Comparison of ENCODE assay signal across 23 mouse cellular contexts in the genomic region with DNA sequence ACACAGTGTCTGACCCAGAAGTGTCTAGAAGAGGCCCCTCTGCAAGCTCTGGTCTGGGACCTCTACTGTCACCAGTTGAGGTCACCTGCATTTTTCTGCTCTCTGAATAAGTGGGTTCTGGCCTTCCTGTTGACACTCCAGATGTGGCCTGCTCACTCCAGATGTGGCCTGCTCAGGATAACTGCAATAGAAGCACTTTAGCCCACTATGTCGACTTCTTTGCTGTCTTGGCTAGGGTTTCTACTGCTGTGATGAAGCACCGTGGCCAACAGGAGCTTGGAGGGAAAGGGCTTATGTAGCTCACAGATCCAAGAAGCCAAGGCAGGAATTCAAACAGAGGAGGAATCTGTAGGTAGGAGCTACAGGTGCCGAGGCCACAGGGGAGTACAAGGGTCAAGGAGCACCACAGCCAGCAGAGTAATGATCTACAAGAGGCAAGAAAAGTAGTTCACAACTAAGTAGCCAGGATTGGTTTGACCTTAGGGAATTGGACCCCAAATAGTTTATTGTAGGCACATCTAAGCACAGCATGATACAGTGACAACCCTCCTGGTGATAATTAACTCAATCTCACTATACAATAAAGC. TPM values are rescaled to one million over a fixed set of nuclear protein-coding genes. Genes with fewer than 3 reads are reported as not detected.
A peak's percentile ranks its signal among the peaks of the same experiment; 100 is the strongest.
DNase-seq lines count a peak whose midpoint lies in the region; ATAC-seq and TF ChIP-seq lines count a peak whose summit lies in the region.
"Had no signal": no experiment of that assay in that cellular context is flagged by ENCODE, and none has a peak within 500 bp of the region (broad histone marks: within the 10 kb centered on the region; RNA-seq: fewer than 3 reads in every experiment).

No protein-coding gene starts in this region.

- H3K36me3 ChIP-seq in kidney, embryonic 14.5 days (ENCODE audit: control insufficient read depth, insufficient read depth, low read length), result peaks cover 5% of the 10 kb centered on the region
- H3K36me3 ChIP-seq in kidney, embryonic 15.5 days, result peaks cover 13% of the 10 kb centered on the region
- H3K36me3 ChIP-seq in limb, embryonic 14.5 days (ENCODE audit: control insufficient read depth, insufficient read depth, low read length), result peaks cover under 1% of the 10 kb centered on the region
- no peaks in the 10 kb centered on the region; the same call in 1 of the 2 replicates for H3K36me3 ChIP-seq in lung, postnatal 0 days (ENCODE audit: insufficient read depth, low read length)

- peaks cover 24% of the 10 kb centered on the region for H3K4me1 ChIP-seq in kidney, embryonic 14.5 days (ENCODE audit: control insufficient read depth, insufficient read depth, low read length)
- peaks cover 50% of the 10 kb centered on the region for H3K4me1 ChIP-seq in kidney, embryonic 15.5 days
- peaks cover 50% of the 10 kb centered on the region for H3K4me1 ChIP-seq in limb, embryonic 14.5 days (ENCODE audit: control insufficient read depth, insufficient read depth, low read length)
- H3K4me1 ChIP-seq in lung, postnatal 0 days (ENCODE audit: insufficient read depth, low read depth, low read length), result peaks cover 4% of the 10 kb centered on the region; the same call in 1 of the 2 replicates

- H3K9me3 ChIP-seq in kidney, embryonic 14.5 days (ENCODE audit: control insufficient read depth, low read length), result no peaks in the 10 kb centered on the region
- H3K9me3 ChIP-seq in kidney, embryonic 15.5 days (replicated peaks), result no peaks in the 10 kb centered on the region
- H3K9me3 ChIP-seq in limb, embryonic 14.5 days (ENCODE audit: control insufficient read depth, low read length), result no peaks in the 10 kb centered on the region
- H3K9me3 ChIP-seq in lung, postnatal 0 days (ENCODE audit: low read length), result no peaks in the 10 kb centered on the region
- H3K9me3 ChIP-seq: embryonic facial prominence, embryonic 13.5 days; G1E; midbrain, embryonic 10.5 days; neural tube, embryonic 12.5 days had no signal

- no peak for TF ChIP-seq CTCF in lung, postnatal 0 days (IDR thresholded peaks at IDR 0.05)

- no peak overlapping the region for H3K9ac ChIP-seq in kidney, embryonic 14.5 days (ENCODE audit: low read depth, low read length)
- no peak overlapping the region for H3K9ac ChIP-seq in kidney, embryonic 15.5 days
- no peak overlapping the region for H3K9ac ChIP-seq in limb, embryonic 14.5 days (ENCODE audit: low read depth, low read length, severe bottlenecking)
- H3K9ac ChIP-seq in lung, postnatal 0 days (replicated peaks; ENCODE audit: low read depth), result no peak overlapping the region
- H3K9ac ChIP-seq: embryonic facial prominence, embryonic 13.5 days; liver, postnatal 0 days; neural tube, embryonic 12.5 days had no signal

- H3K27me3 ChIP-seq in kidney, embryonic 14.5 days (ENCODE audit: control insufficient read depth, insufficient read depth, low read length), result no peaks in the 10 kb centered on the region
- H3K27me3 ChIP-seq in kidney, embryonic 15.5 days, result no peaks in the 10 kb centered on the region
- H3K27me3 ChIP-seq in limb, embryonic 14.5 days (ENCODE audit: control insufficient read depth, insufficient read depth, low read length), result no peaks in the 10 kb centered on the region
- no peaks in the 10 kb centered on the region for H3K27me3 ChIP-seq in lung, postnatal 0 days (replicated peaks; ENCODE audit: insufficient read depth, low read length)
- H3K27me3 ChIP-seq: embryonic facial prominence, embryonic 13.5 days; neural tube, embryonic 12.5 days had no signal

- WGBS in kidney, embryonic 14.5 days, result 56% methylated on average over 3 of the region's 3 CpGs
- WGBS in kidney, embryonic 15.5 days, result 60% methylated on average over 3 of the region's 3 CpGs
- WGBS in limb, embryonic 14.5 days, result 43% methylated on average over 3 of the region's 3 CpGs
- WGBS in lung, postnatal 0 days, result 53% methylated on average over 3 of the region's 3 CpGs

- no peak overlapping the region for H3K4me2 ChIP-seq in kidney, embryonic 14.5 days (replicated peaks; ENCODE audit: low read depth, low read length)
- H3K4me2 ChIP-seq in kidney, embryonic 15.5 days, result no peak overlapping the region
- no peak overlapping the region for H3K4me2 ChIP-seq in limb, embryonic 14.5 days (replicated peaks; ENCODE audit: low read depth, low read length, severe bottlenecking)
- no peak overlapping the region for H3K4me2 ChIP-seq in lung, postnatal 0 days (replicated peaks; ENCODE audit: low read depth, low read length)
- H3K4me2 ChIP-seq: embryonic facial prominence, embryonic 13.5 days; heart, embryonic 11.5 days; neural tube, embryonic 12.5 days had no signal

- TF ChIP-seq POLR2A in limb, embryonic 14.5 days (IDR thresholded peaks at IDR 0.05; ENCODE audit: borderline replicate concordance, extremely low read depth, insufficient read depth, insufficient read length), result no peak

- no peak for TF ChIP-seq EP300 in lung, postnatal 0 days (IDR thresholded peaks at IDR 0.05)

- H3K4me3 ChIP-seq in kidney, embryonic 14.5 days (ENCODE audit: low read length), result no peak overlapping the region
- no peak overlapping the region for H3K4me3 ChIP-seq in kidney, embryonic 15.5 days (replicated peaks)
- no peak overlapping the region for H3K4me3 ChIP-seq in limb, embryonic 14.5 days (replicated peaks; ENCODE audit: low read length)
- no peak overlapping the region for H3K4me3 ChIP-seq in lung, postnatal 0 days (ENCODE audit: low read depth, low read length)
- H3K4me3 ChIP-seq: embryonic facial prominence, embryonic 13.5 days; midbrain, embryonic 10.5 days; neural tube, embryonic 12.5 days had no signal

- H3K27ac ChIP-seq in kidney, embryonic 14.5 days (ENCODE audit: low read depth, low read length), result no peak overlapping the region
- H3K27ac ChIP-seq in kidney, embryonic 15.5 days, result peak overlapping the region; percentile 3; the same call in 1 of the 2 replicates
- H3K27ac ChIP-seq in limb, embryonic 14.5 days (replicated peaks; ENCODE audit: low read depth, low read length), result peak overlapping the region; percentile 43; the same call in 1 of the 2 replicates
- no peak overlapping the region for H3K27ac ChIP-seq in lung, postnatal 0 days (ENCODE audit: low read length)
- H3K27ac ChIP-seq: embryonic facial prominence, embryonic 13.5 days; neural tube, embryonic 12.5 days had no signal

- no peak for ATAC-seq in kidney, embryonic 14.5 days (ENCODE audit: low FRiP score, low TSS enrichment)
- ATAC-seq in kidney, embryonic 15.5 days (replicated peaks; ENCODE audit: low FRiP score), result no peak
- ATAC-seq in limb, embryonic 14.5 days (ENCODE audit: low FRiP score, low read depth), result no peak
- no peak for ATAC-seq in erythroid progenitor cell, adult 5-6 weeks (replicated peaks; ENCODE audit: low FRiP score, poor library complexity, severe bottlenecking)
- no peak for ATAC-seq in lung, postnatal 0 days
- ATAC-seq: CD4-positive, CD25-positive, alpha-beta regulatory T cell, adult 4 months; liver, postnatal 0 days had no signal

- DNase-seq in kidney, adult 11 months, result peak; percentile 69
- DNase-seq in adipocyte (ENCODE audit: low spot score), result peak; percentile 55
- no peak for DNase-seq in limb, embryonic 14.5 days (ENCODE audit: low spot score)
- DNase-seq in lung, postnatal 0 days (ENCODE audit: low spot score), result no peak
- DNase-seq in adrenal gland, postnatal 25 days, result no peak
- DNase-seq: adrenal gland, adult 2 months; cerebellum, adult 2 months; gastrocnemius, postnatal 25 days; liver; liver, postnatal 0 days; lung, postnatal 4 days; thymus, postnatal 4 days had no signal

RNA-seq across cellular contexts. Expression of a gene that starts 21.0 kb away (rescaled TPM):
- 64.7 and 65.1 TPM in 2 replicates for polyA plus RNA-seq in kidney, embryonic 14.5 days (2014; fragmentation: Nextera tagmentation; extraction: Ambion mirVana)
- 64.2 and 68.1 TPM in 2 replicates for polyA plus RNA-seq in kidney, embryonic 15.5 days (2015; fragmentation: Nextera tagmentation; extraction: Ambion mirVana)
- polyA plus RNA-seq in limb, embryonic 14.5 days (2012; rRNA removed), result 21.3 and 23.7 TPM in 2 replicates
- polyA plus RNA-seq in limb, embryonic 14.5 days (2014; fragmentation: Nextera tagmentation; extraction: Ambion mirVana), result 44.3 and 48.1 TPM in 2 replicates
- 9.6 TPM in 1 of 2 replicates, not detected in the other for total RNA-seq in erythroid progenitor cell, adult 5-6 weeks (2015; ENCODE audit: low replicate concordance)
- total RNA-seq in erythroid progenitor cell, adult 5-6 weeks (2017; ENCODE audit: low replicate concordance), result 0.77 TPM in 1 of 2 replicates, not detected in the other
- polyA plus RNA-seq in lung, postnatal 0 days (2015; fragmentation: Nextera tagmentation; extraction: Ambion mirVana), result 44.0 and 45.2 TPM in 2 replicates
- total RNA-seq in adrenal gland, postnatal 25 days (2021), result 36.7 and 37.8 TPM in 2 replicates

RNA-seq across cellular contexts. Expression of a gene that starts 53.4 kb away (rescaled TPM):
- 51.8 and 64.2 TPM in 2 replicates for polyA plus RNA-seq in kidney, embryonic 14.5 days (2014; fragmentation: Nextera tagmentation; extraction: Ambion mirVana)
- 78.2 and 89.0 TPM in 2 replicates for polyA plus RNA-seq in kidney, embryonic 15.5 days (2015; fragmentation: Nextera tagmentation; extraction: Ambion mirVana)
- polyA plus RNA-seq in limb, embryonic 14.5 days (2012; rRNA removed), result 99.2 and 132 TPM in 2 replicates
- polyA plus RNA-seq in limb, embryonic 14.5 days (2014; fragmentation: Nextera tagmentation; extraction: Ambion mirVana), result 64.7 and 71.6 TPM in 2 replicates
- total RNA-seq in erythroid progenitor cell, adult 5-6 weeks (2015; ENCODE audit: low replicate concordance), result 7.1 and 9.7 TPM in 2 replicates
- 10.8 and 17.5 TPM in 2 replicates for total RNA-seq in erythroid progenitor cell, adult 5-6 weeks (2017; ENCODE audit: low replicate concordance)
- polyA plus RNA-seq in lung, postnatal 0 days (2015; fragmentation: Nextera tagmentation; extraction: Ambion mirVana), result 130 and 135 TPM in 2 replicates
- total RNA-seq in adrenal gland, postnatal 25 days (2021), result 258 and 276 TPM in 2 replicates

RNA-seq across cellular contexts. Expression of a gene that starts 54.9 kb away (rescaled TPM):
- polyA plus RNA-seq in kidney, embryonic 14.5 days (2014; fragmentation: Nextera tagmentation; extraction: Ambion mirVana), result 0.19 and 0.72 TPM in 2 replicates
- polyA plus RNA-seq in kidney, embryonic 15.5 days (2015; fragmentation: Nextera tagmentation; extraction: Ambion mirVana), result 0.17 and 0.39 TPM in 2 replicates
- 0.08 and 0.10 TPM in 2 replicates for polyA plus RNA-seq in limb, embryonic 14.5 days (2012; rRNA removed)
- 0.15 TPM in 1 of 2 replicates, not detected in the other for polyA plus RNA-seq in limb, embryonic 14.5 days (2014; fragmentation: Nextera tagmentation; extraction: Ambion mirVana)
- total RNA-seq in erythroid progenitor cell, adult 5-6 weeks (2015; ENCODE audit: low replicate concordance), result not detected in 2 replicates
- total RNA-seq in erythroid progenitor cell, adult 5-6 weeks (2017; ENCODE audit: low replicate concordance), result not detected in 2 replicates
- polyA plus RNA-seq in lung, postnatal 0 days (2015; fragmentation: Nextera tagmentation; extraction: Ambion mirVana), result 1.7 TPM in 2 replicates
- total RNA-seq in adrenal gland, postnatal 25 days (2021), result 0.36 TPM in 1 of 2 replicates, not detected in the other
- total RNA-seq: common myeloid progenitor, adult 5-6 weeks; gastrocnemius, postnatal 25 days; heart, postnatal 25 days had no signal
- polyA plus RNA-seq: G1E had no signal

RNA-seq across cellular contexts. Expression of a gene that starts 55.0 kb away (rescaled TPM):
- polyA plus RNA-seq in kidney, embryonic 14.5 days (2014; fragmentation: Nextera tagmentation; extraction: Ambion mirVana), result 429 and 590 TPM in 2 replicates
- 568 and 588 TPM in 2 replicates for polyA plus RNA-seq in kidney, embryonic 15.5 days (2015; fragmentation: Nextera tagmentation; extraction: Ambion mirVana)
- 339 and 354 TPM in 2 replicates for polyA plus RNA-seq in limb, embryonic 14.5 days (2012; rRNA removed)
- polyA plus RNA-seq in limb, embryonic 14.5 days (2014; fragmentation: Nextera tagmentation; extraction: Ambion mirVana), result 429 and 442 TPM in 2 replicates
- total RNA-seq in erythroid progenitor cell, adult 5-6 weeks (2015; ENCODE audit: low replicate concordance), result 156 and 193 TPM in 2 replicates
- 74.0 and 81.6 TPM in 2 replicates for total RNA-seq in erythroid progenitor cell, adult 5-6 weeks (2017; ENCODE audit: low replicate concordance)
- polyA plus RNA-seq in lung, postnatal 0 days (2015; fragmentation: Nextera tagmentation; extraction: Ambion mirVana), result 281 and 302 TPM in 2 replicates
- total RNA-seq in adrenal gland, postnatal 25 days (2021), result 408 and 463 TPM in 2 replicates

Comparison
In these comparisons a context has a peak if more than half of its experiments do, and no peak if none do; other contexts are left out.
1. H3K27ac ChIP-seq: peak in kidney, embryonic 15.5 days (single experiment) and limb, embryonic 14.5 days (single experiment); none in kidney, embryonic 14.5 days (single experiment) and lung, postnatal 0 days (single experiment).
2. DNase-seq: peak in kidney, adult 11 months (single experiment) and adipocyte (single experiment); none in limb, embryonic 14.5 days (single experiment), lung, postnatal 0 days (single experiment) and adrenal gland, postnatal 25 days (single experiment).